Mouse (Mus musculus): Measurements from ENCODE around the gene Bphl. TPM values are rescaled to one million over a fixed set of nuclear protein-coding genes. Genes with fewer than 3 reads are reported as not detected.

The Bphl gene
- polyA plus RNA-seq, 1 experiment from 2014 or later: 45.1 TPM

DNA sequence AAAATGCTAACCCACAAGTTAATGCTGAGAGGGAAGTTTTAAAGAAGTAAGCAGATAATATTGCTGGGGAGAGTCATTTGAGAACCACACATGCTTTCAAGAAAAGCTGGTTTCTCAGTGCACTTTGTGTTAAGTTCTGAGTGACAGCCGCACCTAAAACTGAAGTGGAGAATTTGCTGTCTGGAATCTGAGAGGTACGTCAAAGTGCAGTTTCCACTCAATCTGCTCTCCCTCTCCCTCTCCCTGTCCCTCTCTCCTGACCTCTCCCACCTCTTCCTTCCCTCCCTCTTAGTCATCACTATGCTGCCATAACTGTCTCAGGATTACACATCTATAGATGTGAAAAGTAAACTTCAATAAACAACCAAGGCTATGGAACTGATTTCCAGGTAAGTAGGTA, 15.4 kb upstream of the Bphl start:
- Histone ChIP-seq H3K27me3 (ENCODE audit: control insufficient read depth, insufficient read depth, low read depth, low read length) (no peaks in the 10 kb centered on the region), H3K9me3 (replicated peaks; ENCODE audit: control insufficient read depth, low read length, poor library complexity, severe bottlenecking) (no peaks in the 10 kb centered on the region)
- WGBS: 92% methylated on average over 2 of the region's 2 CpGs

GRCm38 (mm10) chr13:34032041-34032440, 5.4 kb upstream of the Bphl start:
- ATAC-seq: no peak
- Histone ChIP-seq H3K27ac (ENCODE audit: low read length) (no peak overlapping the region), H3K4me3 (ENCODE audit: low read depth, low read length) (no peak overlapping the region), H3K27me3 (ENCODE audit: control insufficient read depth, insufficient read depth, low read depth, low read length) (no peaks in the 10 kb centered on the region), H3K9me3 (replicated peaks; ENCODE audit: control insufficient read depth, low read length, poor library complexity, severe bottlenecking) (no peaks in the 10 kb centered on the region), H3K4me2 (ENCODE audit: low read length) (no peak overlapping the region), H3K36me3 (ENCODE audit: control insufficient read depth, insufficient read depth, low read length) (peaks cover 6% of the 10 kb centered on the region; the same call in 1 of the 2 replicates), H3K4me1 (ENCODE audit: control insufficient read depth, insufficient read depth, low read length) (peaks cover 2% of the 10 kb centered on the region; the same call in 1 of the 2 replicates), H3K9ac (ENCODE audit: low read depth, low read length) (no peak overlapping the region)
- WGBS: 60% methylated on average over 2 of the region's 2 CpGs

More for the DNA sequence above, 15.4 kb upstream of the Bphl start:
- H3K4me3 ChIP-seq (ENCODE audit: low read depth, low read length): no peak overlapping the region
- no peaks in the 10 kb centered on the region for H3K4me1 ChIP-seq (ENCODE audit: control insufficient read depth, insufficient read depth, low read length)
- H3K36me3 ChIP-seq (ENCODE audit: control insufficient read depth, insufficient read depth, low read length): peaks cover 18% of the 10 kb centered on the region
- no peak overlapping the region for H3K4me2 ChIP-seq (ENCODE audit: low read length)
- no peak for ATAC-seq
- H3K27ac ChIP-seq (ENCODE audit: low read length): no peak overlapping the region
- H3K9ac ChIP-seq (ENCODE audit: low read depth, low read length): no peak overlapping the region

DNA sequence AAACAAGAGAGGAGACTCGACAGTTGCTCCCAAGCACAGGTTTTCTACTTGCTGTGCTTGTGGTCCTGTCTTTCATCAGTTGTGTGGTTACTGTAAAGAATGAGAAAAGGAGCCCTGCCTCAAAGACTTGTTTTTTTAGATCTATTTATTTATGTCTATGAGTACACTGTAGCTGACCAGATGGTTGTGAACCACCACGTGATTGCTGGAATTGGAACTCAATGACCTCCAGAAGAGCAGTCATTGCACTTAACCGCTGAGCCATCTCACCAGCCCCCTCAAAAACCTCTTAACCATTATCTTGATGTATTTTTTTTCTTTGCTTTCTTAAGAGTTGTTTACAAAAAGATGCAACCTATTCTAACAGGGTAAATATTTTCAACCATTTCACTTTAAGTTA, 2.0 kb upstream of the Bphl start:
- no peak overlapping the region for H3K4me3 ChIP-seq (ENCODE audit: low read depth, low read length)
- H3K9me3 ChIP-seq (replicated peaks; ENCODE audit: control insufficient read depth, low read length, poor library complexity, severe bottlenecking): no peaks in the 10 kb centered on the region
- peaks cover 15% of the 10 kb centered on the region for H3K4me1 ChIP-seq (ENCODE audit: control insufficient read depth, insufficient read depth, low read length)
- no peak overlapping the region for H3K4me2 ChIP-seq (ENCODE audit: low read length)
- H3K9ac ChIP-seq (ENCODE audit: low read depth, low read length): no peak overlapping the region
- no peaks in the 10 kb centered on the region for H3K27me3 ChIP-seq (ENCODE audit: control insufficient read depth, insufficient read depth, low read depth, low read length)
- WGBS: 93% methylated on average over 3 of the region's 3 CpGs
- H3K36me3 ChIP-seq (ENCODE audit: control insufficient read depth, insufficient read depth, low read length): peaks cover 4% of the 10 kb centered on the region; the same call in 1 of the 2 replicates
- ATAC-seq: no peak
- H3K27ac ChIP-seq (ENCODE audit: low read length): no peak overlapping the region

DNA sequence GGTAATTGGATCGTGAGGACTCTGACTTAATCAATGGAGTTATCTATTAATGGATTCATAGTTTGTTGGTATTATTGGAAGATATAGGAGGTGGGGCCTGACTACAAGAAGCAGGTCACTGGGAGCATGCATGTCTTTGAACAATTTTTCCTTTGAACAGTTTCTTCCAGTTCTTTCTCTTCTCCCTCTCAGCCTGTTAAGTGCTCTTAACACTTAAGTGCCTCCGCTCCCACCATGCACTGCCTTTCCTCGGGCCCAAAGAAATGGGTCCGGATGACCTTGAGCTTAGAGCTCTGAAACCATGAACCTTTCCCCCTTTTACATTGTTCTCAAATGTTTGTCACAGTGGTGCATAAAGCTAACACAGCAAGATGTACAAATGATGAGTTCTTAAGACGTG, 671 bp upstream of the Bphl start:
- ATAC-seq: 0 out of 2 replicates have a peak, but pooled peaks have one; percentile 0
- Histone ChIP-seq H3K9ac (ENCODE audit: low read depth, low read length) (no peak overlapping the region; the same call in 1 of the 2 replicates), H3K4me2 (ENCODE audit: low read length) (no peak overlapping the region), H3K27me3 (ENCODE audit: control insufficient read depth, insufficient read depth, low read depth, low read length) (no peaks in the 10 kb centered on the region), H3K9me3 (replicated peaks; ENCODE audit: control insufficient read depth, low read length, poor library complexity, severe bottlenecking) (no peaks in the 10 kb centered on the region), H3K36me3 (ENCODE audit: control insufficient read depth, insufficient read depth, low read length) (peaks cover 4% of the 10 kb centered on the region; the same call in 1 of the 2 replicates), H3K4me3 (ENCODE audit: low read depth, low read length) (no peak overlapping the region), H3K4me1 (ENCODE audit: control insufficient read depth, insufficient read depth, low read length) (peaks cover 15% of the 10 kb centered on the region), H3K27ac (ENCODE audit: low read length) (peak overlapping the region; percentile 90)
- 82% methylated on average over 5 of the region's 5 CpGs for WGBS

- Histone ChIP-seq H3K9ac (ENCODE audit: low read depth, low read length) (peak overlapping the region; percentile 91), H3K4me3 (ENCODE audit: low read depth, low read length) (peak overlapping the region; percentile 76), H3K4me2 (ENCODE audit: low read length) (peak overlapping the region; percentile 82), H3K27me3 (ENCODE audit: control insufficient read depth, insufficient read depth, low read depth, low read length) (no peaks in the 10 kb centered on the region), H3K36me3 (ENCODE audit: control insufficient read depth, insufficient read depth, low read length) (peaks cover 4% of the 10 kb centered on the region; the same call in 1 of the 2 replicates), H3K4me1 (ENCODE audit: control insufficient read depth, insufficient read depth, low read length) (peaks cover 15% of the 10 kb centered on the region), H3K27ac (ENCODE audit: low read length) (peak overlapping the region; percentile 90), H3K9me3 (replicated peaks; ENCODE audit: control insufficient read depth, low read length, poor library complexity, severe bottlenecking) (no peaks in the 10 kb centered on the region)
- 38% methylated on average over 5 of the region's 5 CpGs for WGBS
- ATAC-seq: peak; percentile 31
Measured at GRCm38 (mm10) chr13:34038056-34038432, 647 bp downstream of the Bphl start.

GRCm38 (mm10) chr13:34038901-34039341, 1.5 kb downstream of the Bphl start:
- Histone ChIP-seq H3K9ac (ENCODE audit: low read depth, low read length) (peak overlapping the region; percentile 22; the same call in 1 of the 2 replicates), H3K4me1 (ENCODE audit: control insufficient read depth, insufficient read depth, low read length) (peaks cover 15% of the 10 kb centered on the region), H3K36me3 (ENCODE audit: control insufficient read depth, insufficient read depth, low read length) (no peaks in the 10 kb centered on the region), H3K4me3 (ENCODE audit: low read depth, low read length) (peak overlapping the region; percentile 11; the same call in 1 of the 2 replicates), H3K9me3 (replicated peaks; ENCODE audit: control insufficient read depth, low read length, poor library complexity, severe bottlenecking) (no peaks in the 10 kb centered on the region), H3K27me3 (ENCODE audit: control insufficient read depth, insufficient read depth, low read depth, low read length) (no peaks in the 10 kb centered on the region), H3K4me2 (ENCODE audit: low read length) (peak overlapping the region; percentile 82), H3K27ac (ENCODE audit: low read length) (no peak overlapping the region)
- 32% methylated on average over 8 of the region's 8 CpGs for WGBS
- ATAC-seq: no peak

DNA sequence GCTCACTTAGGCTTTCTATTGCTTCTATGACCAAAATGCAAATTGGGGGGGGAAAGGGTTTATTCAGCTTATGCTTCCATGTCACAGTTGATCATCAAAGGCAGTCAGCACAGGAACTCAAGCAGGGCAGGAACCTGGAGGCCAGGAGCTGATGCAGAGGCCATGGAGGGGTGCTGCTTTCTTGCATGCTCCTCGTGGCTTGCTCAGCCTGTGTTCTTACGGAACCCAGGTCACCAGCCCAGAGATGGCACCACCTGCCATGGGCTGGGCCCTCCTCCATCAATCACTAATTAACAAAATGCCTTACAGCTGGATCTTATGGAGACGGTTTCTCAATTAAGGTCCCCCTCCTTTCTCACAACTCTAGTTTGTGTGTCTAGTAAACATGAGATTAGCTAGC, 2.7 kb downstream of the Bphl start:
- Histone ChIP-seq H3K9ac (ENCODE audit: low read depth, low read length) (no peak overlapping the region), H3K4me3 (ENCODE audit: low read depth, low read length) (no peak overlapping the region), H3K36me3 (ENCODE audit: control insufficient read depth, insufficient read depth, low read length) (no peaks in the 10 kb centered on the region), H3K4me1 (ENCODE audit: control insufficient read depth, insufficient read depth, low read length) (peaks cover 15% of the 10 kb centered on the region), H3K4me2 (ENCODE audit: low read length) (no peak overlapping the region), H3K27me3 (ENCODE audit: control insufficient read depth, insufficient read depth, low read depth, low read length) (no peaks in the 10 kb centered on the region), H3K9me3 (replicated peaks; ENCODE audit: control insufficient read depth, low read length, poor library complexity, severe bottlenecking) (no peaks in the 10 kb centered on the region), H3K27ac (ENCODE audit: low read length) (no peak overlapping the region)
- ATAC-seq: no peak
- 97% methylated on average over 3 of the region's 3 CpGs for WGBS

GRCm38 (mm10) chr13:34043716-34044393, 6.5 kb downstream of the Bphl start:
- Histone ChIP-seq H3K9ac (ENCODE audit: low read depth, low read length) (no peak overlapping the region), H3K9me3 (replicated peaks; ENCODE audit: control insufficient read depth, low read length, poor library complexity, severe bottlenecking) (no peaks in the 10 kb centered on the region), H3K4me3 (ENCODE audit: low read depth, low read length) (no peak overlapping the region), H3K27me3 (ENCODE audit: control insufficient read depth, insufficient read depth, low read depth, low read length) (no peaks in the 10 kb centered on the region), H3K27ac (ENCODE audit: low read length) (no peak overlapping the region), H3K4me1 (ENCODE audit: control insufficient read depth, insufficient read depth, low read length) (peaks cover 3% of the 10 kb centered on the region), H3K4me2 (ENCODE audit: low read length) (no peak overlapping the region), H3K36me3 (ENCODE audit: control insufficient read depth, insufficient read depth, low read length) (peaks cover 2% of the 10 kb centered on the region; the same call in 1 of the 2 replicates)
- ATAC-seq: no peak
- 82% methylated on average over 7 of the region's 7 CpGs for WGBS

DNA sequence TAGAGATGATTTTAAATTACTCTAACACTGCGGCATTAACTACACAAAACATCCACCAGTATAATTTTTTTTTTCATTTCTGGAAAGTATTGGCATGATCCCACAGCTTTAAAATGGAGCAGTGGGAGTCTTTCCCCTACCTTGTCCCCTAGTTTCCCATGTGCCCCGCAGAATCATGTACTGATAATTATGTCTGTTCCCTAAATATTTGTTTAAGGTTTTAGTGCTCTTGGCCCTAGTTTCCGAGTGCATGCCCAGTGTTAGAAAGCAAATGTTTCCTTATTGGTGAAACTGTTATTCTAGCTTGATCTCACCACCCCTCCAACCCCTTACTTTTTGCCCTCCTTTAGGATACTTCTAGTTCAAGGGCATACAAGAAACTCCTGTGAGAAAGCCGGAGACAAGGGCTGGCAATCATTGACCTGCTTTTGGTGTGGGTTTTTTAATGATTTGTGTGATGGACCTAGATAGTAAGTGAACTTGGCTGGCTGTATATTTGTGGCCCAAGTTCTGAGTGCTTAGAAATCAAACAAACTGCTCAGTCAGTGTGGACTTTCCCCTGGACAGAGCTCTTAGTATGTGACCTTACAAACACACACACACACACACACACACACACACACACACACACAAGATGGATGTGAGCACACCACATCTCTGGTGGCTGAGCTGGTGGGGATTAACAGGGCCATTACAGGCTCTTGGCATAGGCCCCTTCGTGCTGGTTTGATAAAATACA, 8.3 kb downstream of the Bphl start:
- Histone ChIP-seq H3K9me3 (replicated peaks; ENCODE audit: control insufficient read depth, low read length, poor library complexity, severe bottlenecking) (no peaks in the 10 kb centered on the region), H3K27me3 (ENCODE audit: control insufficient read depth, insufficient read depth, low read depth, low read length) (no peaks in the 10 kb centered on the region), H3K36me3 (ENCODE audit: control insufficient read depth, insufficient read depth, low read length) (peaks cover 2% of the 10 kb centered on the region; the same call in 1 of the 2 replicates), H3K4me2 (ENCODE audit: low read length) (no peak overlapping the region), H3K4me3 (ENCODE audit: low read depth, low read length) (no peak overlapping the region), H3K4me1 (ENCODE audit: control insufficient read depth, insufficient read depth, low read length) (no peaks in the 10 kb centered on the region), H3K27ac (ENCODE audit: low read length) (no peak overlapping the region), H3K9ac (ENCODE audit: low read depth, low read length) (no peak overlapping the region)
- ATAC-seq: 0 out of 2 replicates have a peak, but pooled peaks have one; percentile 26
- WGBS: 65% methylated on average over 5 of the region's 5 CpGs
